Mouse (Mus musculus) brain, embryonic 14.5 days (tissue): ENCODE data around the gene Clcf1. TPM values are rescaled to one million over a fixed set of nuclear protein-coding genes. Genes with fewer than 3 reads are reported as not detected.
"Not testable (repeated sequence)": the region's sequence is repeated elsewhere in the genome, so short reads cannot be mapped to it uniquely, and the experiment has no call there.

Experiments
- DNase-seq: peaks from one replicate; pipeline ENCODE4 v3.0.0-alpha.2; 2011; ENCODE audit warnings: low read depth
- CTCF ChIP-seq: fragments of 200-500 bp; IDR thresholded peaks from 2 replicates; pipeline ENCODE4 v1.5.1; 2012; ENCODE audit warnings: inconsistent platforms, mild to moderate bottlenecking, moderate library complexity, borderline replicate concordance; ENCODE audit not compliant: insufficient read depth, insufficient read length; ENCODE audit errors: extremely low read depth
- POLR2A ChIP-seq: fragments of 200-500 bp; IDR thresholded peaks from 2 replicates; pipeline ENCODE4 v1.6.1; 2012; ENCODE audit warnings: mild to moderate bottlenecking, inconsistent platforms, borderline replicate concordance; ENCODE audit not compliant: poor library complexity, insufficient read depth, insufficient read length, severe bottlenecking; ENCODE audit errors: extremely low read depth
- polyA plus RNA-seq: library from polyadenylated mRNA; depleted of rRNA; stranded (reverse); fragments of >200 nt; gene quantifications from 2 replicates; pipeline ENCODE4 v1.2.3, GENCODE M21; 2012

The Clcf1 gene
- polyA plus RNA-seq, 1 experiment = 2.3 TPM

- DNase-seq = no peak
- no peak for TF ChIP-seq CTCF
- no peak for TF ChIP-seq POLR2A
These were observed 26.2 kb downstream of the Clcf1 start for GRCm38 (mm10) chr19:4240247-4240668.

GRCm38 (mm10) chr19:4242416-4242815 is 28.4 kb downstream of the Clcf1 start:
- DNase-seq = no peak
- TF ChIP-seq CTCF (no peak), POLR2A (no peak)

- DNase-seq = no peak
- no peak for TF ChIP-seq POLR2A
- TF ChIP-seq CTCF = no peak
These were observed 30.7 kb downstream of the Clcf1 start for GRCm38 (mm10) chr19:4244775-4245174.

- DNase-seq = no peak
- TF ChIP-seq CTCF (no peak; the same call in 1 of the 2 replicates), POLR2A (no peak)
These were observed 33.0 kb downstream of the Clcf1 start for GRCm38 (mm10) chr19:4247010-4247409.

GRCm38 (mm10) chr19:4248683-4249082 is 34.6 kb downstream of the Clcf1 start:
- DNase-seq = not testable (repeated sequence)

- no peak for DNase-seq
- no peak for TF ChIP-seq CTCF
- no peak for TF ChIP-seq POLR2A
These were observed 40.2 kb downstream of the Clcf1 start for GRCm38 (mm10) chr19:4254230-4254629.

GRCm38 (mm10) chr19:4255583-4256162 is 41.6 kb downstream of the Clcf1 start:
- DNase-seq = no peak
- no peak; the same call in 1 of the 2 replicates for TF ChIP-seq CTCF
- no peak for TF ChIP-seq POLR2A

- TF ChIP-seq POLR2A (peak; percentile 10; the same call in 1 of the 2 replicates), CTCF (peak; percentile 94)
- peak; percentile 97 for DNase-seq
These were observed 43.3 kb downstream of the Clcf1 start for GRCm38 (mm10) chr19:4257216-4257896.

GRCm38 (mm10) chr19:4257897-4258252 is 43.8 kb downstream of the Clcf1 start:
- no peak for DNase-seq

GRCm38 (mm10) chr19:4261038-4261698 is 47.1 kb downstream of the Clcf1 start:
- TF ChIP-seq CTCF = peak; percentile 26; the same call in 1 of the 2 replicates
- TF ChIP-seq POLR2A = no peak
- peak; percentile 14 for DNase-seq

More at GRCm38 (mm10) chr19:4257897-4258252, 43.8 kb downstream of the Clcf1 start:
- no peak for TF ChIP-seq POLR2A
- no peak for TF ChIP-seq CTCF

- no peak for DNase-seq
- TF ChIP-seq POLR2A = no peak
- TF ChIP-seq CTCF = no peak
These were observed 48.7 kb downstream of the Clcf1 start for GRCm38 (mm10) chr19:4262756-4263155.

GRCm38 (mm10) chr19:4263702-4264101 is 49.7 kb downstream of the Clcf1 start:
- no peak for TF ChIP-seq POLR2A
- no peak for DNase-seq
